Mouse (Mus musculus): ENCODE measurements around the gene Pttg1.

Pttg1 gene

GRCm38 (mm10) chr11:43408888-43409287 lies 17.2 kb downstream of the Pttg1 start:
- DNase-seq (ENCODE audit: low spot score) = no peak

GRCm38 (mm10) chr11:43404150-43404807 lies 21.8 kb downstream of the Pttg1 start:
- DNase-seq (ENCODE audit: low spot score) = no peak

GRCm38 (mm10) chr11:43400131-43400530 lies 25.9 kb downstream of the Pttg1 start:
- DNase-seq (ENCODE audit: low spot score) = no peak

- no peak for DNase-seq (ENCODE audit: low spot score)
Observed at GRCm38 (mm10) chr11:43399297-43399696, 26.8 kb downstream of the Pttg1 start.

GRCm38 (mm10) chr11:43396672-43397071 lies 29.4 kb downstream of the Pttg1 start:
- no peak for DNase-seq (ENCODE audit: low spot score)

GRCm38 (mm10) chr11:43396246-43396645 lies 29.8 kb downstream of the Pttg1 start:
- no peak for DNase-seq (ENCODE audit: low spot score)

GRCm38 (mm10) chr11:43395073-43395948 lies 30.7 kb downstream of the Pttg1 start:
- DNase-seq (ENCODE audit: low spot score) = no peak

- DNase-seq (ENCODE audit: low spot score) = no peak
Observed at GRCm38 (mm10) chr11:43393325-43393724, 32.7 kb downstream of the Pttg1 start.

- DNase-seq (ENCODE audit: low spot score) = no peak
Observed at GRCm38 (mm10) chr11:43392757-43393156, 33.3 kb downstream of the Pttg1 start.

GRCm38 (mm10) chr11:43389118-43389517 lies 36.9 kb downstream of the Pttg1 start:
- no peak for DNase-seq (ENCODE audit: low spot score)

GRCm38 (mm10) chr11:43388122-43389097 lies 37.6 kb downstream of the Pttg1 start:
- DNase-seq (ENCODE audit: low spot score) = no peak

GRCm38 (mm10) chr11:43387004-43387880 lies 38.8 kb downstream of the Pttg1 start:
- DNase-seq (ENCODE audit: low spot score) = no peak

- DNase-seq (ENCODE audit: low spot score) = no peak
Observed at GRCm38 (mm10) chr11:43385716-43386115, 40.3 kb downstream of the Pttg1 start.

- peak; percentile 58 for DNase-seq (ENCODE audit: low spot score)
Observed at GRCm38 (mm10) chr11:43385055-43385649, 40.9 kb downstream of the Pttg1 start.

- DNase-seq (ENCODE audit: low spot score) = no peak
Observed at GRCm38 (mm10) chr11:43383581-43383980, 42.5 kb downstream of the Pttg1 start.

- DNase-seq (ENCODE audit: low spot score) = no peak
Observed at GRCm38 (mm10) chr11:43380901-43381300, 45.1 kb downstream of the Pttg1 start.

- DNase-seq (ENCODE audit: low spot score) = no peak
Observed at GRCm38 (mm10) chr11:43379911-43380485, 46.1 kb downstream of the Pttg1 start.

GRCm38 (mm10) chr11:43379488-43379887 lies 46.6 kb downstream of the Pttg1 start:
- DNase-seq (ENCODE audit: low spot score) = no peak

GRCm38 (mm10) chr11:43377083-43377850 lies 48.8 kb downstream of the Pttg1 start:
- no peak for DNase-seq (ENCODE audit: low spot score)

- DNase-seq (ENCODE audit: low spot score) = no peak
Observed at GRCm38 (mm10) chr11:43376598-43376997, 49.5 kb downstream of the Pttg1 start.

Measured in layer of hippocampus, adult 11-12 months (tissue).